Mouse (Mus musculus) liver, embryonic 16.5 days (tissue): ENCODE results near the gene Glrx2. TPM values are rescaled to one million over a fixed set of nuclear protein-coding genes. Genes with fewer than 3 reads are reported as not detected.

Experiments
- ATAC-seq: fragments of 200-750 bp; cut with Nextera tagmentation; 2 replicates; pipeline ENCODE4 v1.8.0; 2017; ENCODE audit warnings: low read depth, mild to moderate bottlenecking, moderate number of reproducible peaks, moderate library complexity
- H3K27ac ChIP-seq: fragments of 300-500 bp; sonication (generic); 2 replicates; pipeline ENCODE4 v1.5.1; 2014; ENCODE audit warnings: mild to moderate bottlenecking, low read length
- H3K27me3 ChIP-seq: fragments of 300-500 bp; sonication (generic); 2 replicates; pipeline ENCODE4 v1.6.1; 2014; ENCODE audit warnings: low read depth, low read length, mixed read lengths; ENCODE audit not compliant: control insufficient read depth, insufficient read depth
- H3K36me3 ChIP-seq: fragments of 300-500 bp; sonication (generic); 2 replicates; pipeline ENCODE4 v1.6.1; 2014; ENCODE audit warnings: mild to moderate bottlenecking; ENCODE audit not compliant: control insufficient read depth, insufficient read depth
- H3K4me1 ChIP-seq: fragments of 300-500 bp; sonication (generic); 2 replicates; pipeline ENCODE4 v1.6.1; 2014; ENCODE audit warnings: low read depth, low read length, mixed read lengths; ENCODE audit not compliant: control insufficient read depth
- H3K4me2 ChIP-seq: fragments of 300-500 bp; sonication (generic); 2 replicates; pipeline ENCODE4 v1.6.1; 2014; ENCODE audit warnings: low read depth, low read length, mixed read lengths
- H3K4me3 ChIP-seq: fragments of 300-500 bp; sonication (generic); 2 replicates; pipeline ENCODE4 v1.5.1; 2014; ENCODE audit warnings: low read depth, mild to moderate bottlenecking, low read length
- H3K9ac ChIP-seq: fragments of 300-500 bp; sonication (generic); 2 replicates; pipeline ENCODE4 v1.6.1; 2014; ENCODE audit warnings: low read depth, low read length
- H3K9me3 ChIP-seq: fragments of 300-500 bp; sonication (generic); replicated peaks from 2 replicates; pipeline ENCODE4 v1.6.1; 2016; ENCODE audit warnings: low read length; ENCODE audit not compliant: control insufficient read depth
- WGBS: fragments of 180-500 bp; shearing (Covaris S2); extraction: QIAGEN DNeasy Blood & Tissue Kit; methylation state at CpG from one replicate; pipeline ENCODE4 v1.1.7; 2014; ENCODE audit not compliant: insufficient replicate concordance; 5-methylcytosine and 5-hydroxymethylcytosine counted together
- polyA plus RNA-seq: library from polyadenylated mRNA; unstranded; fragments of >200 nt; fragmentation: Nextera tagmentation; extraction: Ambion mirVana; gene quantifications from 2 replicates; pipeline ENCODE4 v1.2.1, GENCODE M21; 2015

Glrx2 gene
- polyA plus RNA-seq, 1 experiment from 2014 or later, result 43.6 TPM

GRCm38 (mm10) chr1:143709966-143710626, 6.0 kb upstream of the Glrx2 start:
- H3K27ac ChIP-seq, result no peak overlapping the region

DNA sequence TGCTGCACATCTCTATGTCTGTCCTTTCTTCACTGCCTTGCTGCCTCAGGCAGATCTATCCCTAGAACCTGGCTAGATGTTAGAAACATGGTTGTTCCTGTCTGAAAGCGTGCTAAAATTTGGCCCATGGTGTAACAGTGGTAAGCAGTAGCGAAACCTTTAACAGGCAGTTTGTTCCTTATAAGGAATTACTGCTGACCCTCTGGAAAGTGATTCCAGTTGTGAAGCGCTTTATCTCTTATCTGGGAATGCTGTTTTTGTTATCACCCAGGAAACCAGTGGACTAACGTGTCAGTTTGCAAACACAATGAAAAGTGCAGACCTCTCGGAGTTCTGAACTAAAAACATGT, 5.5 kb upstream of the Glrx2 start:
- Histone ChIP-seq H3K9ac (no peak overlapping the region), H3K36me3 (no peaks in the 10 kb centered on the region), H3K27ac (no peak overlapping the region), H3K27me3 (no peaks in the 10 kb centered on the region), H3K4me3 (no peak overlapping the region), H3K9me3 (no peaks in the 10 kb centered on the region), H3K4me2 (no peak overlapping the region), H3K4me1 (peaks cover 3% of the 10 kb centered on the region; the same call in 1 of the 2 replicates)
- WGBS, result 46% methylated on average over 5 of the region's 5 CpGs
- 0 out of 2 replicates have a peak, but pooled peaks have one; percentile 5 for ATAC-seq

More at GRCm38 (mm10) chr1:143709966-143710626, 6.0 kb upstream of the Glrx2 start:
- Histone ChIP-seq H3K9ac (no peak overlapping the region), H3K4me3 (no peak overlapping the region), H3K9me3 (no peaks in the 10 kb centered on the region), H3K36me3 (no peaks in the 10 kb centered on the region), H3K4me2 (no peak overlapping the region), H3K4me1 (peaks cover 3% of the 10 kb centered on the region; the same call in 1 of the 2 replicates), H3K27me3 (no peaks in the 10 kb centered on the region)
- peak; percentile 70; the same call in 1 of the 2 replicates for ATAC-seq
- 56% methylated on average over 7 of the region's 7 CpGs for WGBS

DNA sequence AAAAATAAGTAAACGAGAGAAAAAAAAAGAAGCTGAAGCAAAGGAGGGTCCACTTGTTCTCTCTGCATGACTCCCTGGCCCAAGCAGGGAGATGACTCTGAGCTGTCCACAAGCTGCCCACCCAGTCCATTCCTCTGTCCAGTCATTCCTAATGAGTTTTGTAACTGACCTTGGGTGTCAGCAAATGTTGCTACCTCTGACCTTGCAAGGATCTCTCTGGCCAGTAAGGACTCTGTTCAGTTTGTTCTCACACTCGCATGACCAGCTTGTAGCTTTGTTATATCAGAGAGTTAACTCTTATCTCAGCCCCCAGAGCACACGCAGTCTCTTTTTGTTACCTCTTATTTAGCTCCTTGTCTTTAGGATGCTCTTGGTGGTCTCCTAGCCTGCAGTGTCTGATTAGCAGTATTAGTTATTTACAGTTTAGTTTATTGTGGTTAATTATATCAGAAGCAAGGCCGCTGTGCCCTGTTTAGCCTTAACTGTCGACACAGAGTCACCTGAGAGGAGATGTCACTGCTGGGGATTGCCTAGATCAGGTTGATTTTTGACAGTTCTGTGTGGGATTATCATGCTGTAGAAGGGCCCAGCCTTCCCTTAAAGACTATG, 8.4 kb downstream of the Glrx2 start:
- Histone ChIP-seq H3K9ac (no peak overlapping the region), H3K27me3 (no peaks in the 10 kb centered on the region), H3K9me3 (no peaks in the 10 kb centered on the region), H3K4me3 (no peak overlapping the region), H3K4me2 (no peak overlapping the region), H3K4me1 (no peaks in the 10 kb centered on the region; the same call in 1 of the 2 replicates), H3K36me3 (no peaks in the 10 kb centered on the region), H3K27ac (no peak overlapping the region)
- peak; percentile 66 for ATAC-seq
- WGBS, result 35% methylated on average over 5 of the region's 5 CpGs

GRCm38 (mm10) chr1:143727701-143728445, 11.7 kb downstream of the Glrx2 start:
- 49% methylated on average over 9 of the region's 9 CpGs for WGBS
- no peak for ATAC-seq
- no peak overlapping the region for H3K4me3 ChIP-seq
- no peaks in the 10 kb centered on the region; the same call in 1 of the 2 replicates for H3K4me1 ChIP-seq
- no peaks in the 10 kb centered on the region for H3K9me3 ChIP-seq
- no peaks in the 10 kb centered on the region for H3K27me3 ChIP-seq
- H3K4me2 ChIP-seq, result no peak overlapping the region
- H3K36me3 ChIP-seq, result no peaks in the 10 kb centered on the region
- no peak overlapping the region for H3K27ac ChIP-seq
- H3K9ac ChIP-seq, result no peak overlapping the region

DNA sequence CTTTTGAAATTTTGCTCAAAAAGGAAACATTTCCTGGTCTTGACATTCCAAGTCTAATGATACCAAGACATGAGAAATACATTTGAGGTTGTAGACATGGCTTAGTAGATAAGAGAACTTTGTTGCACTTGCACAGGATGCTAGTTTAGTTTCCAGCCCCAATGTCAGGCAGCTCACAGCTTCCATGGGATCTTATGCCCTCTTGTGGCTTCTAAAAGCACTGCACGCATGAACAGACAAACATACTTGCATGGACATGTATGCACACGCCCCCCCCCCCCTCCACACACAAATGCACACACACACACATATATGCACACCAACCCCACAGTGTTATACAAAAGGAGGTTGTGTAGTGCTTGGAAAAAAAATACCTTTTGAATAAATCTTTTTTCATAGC, 14.8 kb downstream of the Glrx2 start:
- Histone ChIP-seq H3K36me3 (no peaks in the 10 kb centered on the region), H3K4me2 (no peak overlapping the region), H3K27ac (no peak overlapping the region), H3K9ac (no peak overlapping the region), H3K9me3 (no peaks in the 10 kb centered on the region), H3K4me3 (no peak overlapping the region), H3K4me1 (no peaks in the 10 kb centered on the region), H3K27me3 (no peaks in the 10 kb centered on the region)
- 59% methylated on average over 2 of the region's 2 CpGs for WGBS
- peak; percentile 59 for ATAC-seq

- Histone ChIP-seq H3K9me3 (no peaks in the 10 kb centered on the region), H3K4me2 (no peak overlapping the region), H3K27ac (no peak overlapping the region), H3K27me3 (no peaks in the 10 kb centered on the region), H3K36me3 (no peaks in the 10 kb centered on the region), H3K4me3 (no peak overlapping the region), H3K9ac (no peak overlapping the region), H3K4me1 (no peaks in the 10 kb centered on the region)
- ATAC-seq, result no peak
- 59% methylated on average over 4 of the region's 4 CpGs for WGBS
These were observed 15.6 kb downstream of the Glrx2 start for GRCm38 (mm10) chr1:143731691-143732090.

GRCm38 (mm10) chr1:143733914-143734410, 17.8 kb downstream of the Glrx2 start:
- Histone ChIP-seq H3K36me3 (no peaks in the 10 kb centered on the region), H3K4me3 (no peak overlapping the region), H3K27me3 (no peaks in the 10 kb centered on the region), H3K9me3 (no peaks in the 10 kb centered on the region), H3K4me2 (no peak overlapping the region), H3K27ac (no peak overlapping the region), H3K4me1 (peaks cover 2% of the 10 kb centered on the region; the same call in 1 of the 2 replicates), H3K9ac (no peak overlapping the region)
- 68% methylated on average over 5 of the region's 5 CpGs for WGBS
- no peak for ATAC-seq

GRCm38 (mm10) chr1:143738811-143739210, 22.7 kb downstream of the Glrx2 start:
- no peaks in the 10 kb centered on the region for H3K27me3 ChIP-seq
- H3K4me2 ChIP-seq, result peak overlapping the region; percentile 96
- peaks cover 14% of the 10 kb centered on the region for H3K4me1 ChIP-seq
- 20% methylated on average over 11 of the region's 11 CpGs for WGBS
- ATAC-seq, result no peak
- no peaks in the 10 kb centered on the region for H3K9me3 ChIP-seq
- H3K27ac ChIP-seq, result peak overlapping the region; percentile 93; the same call in 1 of the 2 replicates
- peak overlapping the region; percentile 86 for H3K4me3 ChIP-seq
- H3K36me3 ChIP-seq, result no peaks in the 10 kb centered on the region; the same call in 1 of the 2 replicates
- peak overlapping the region; percentile 89 for H3K9ac ChIP-seq
